Mouse (Mus musculus): ENCODE data around the gene Stk11.
A peak's percentile ranks its signal among the peaks of the same experiment; 100 is the strongest.

Stk11 gene

DNA sequence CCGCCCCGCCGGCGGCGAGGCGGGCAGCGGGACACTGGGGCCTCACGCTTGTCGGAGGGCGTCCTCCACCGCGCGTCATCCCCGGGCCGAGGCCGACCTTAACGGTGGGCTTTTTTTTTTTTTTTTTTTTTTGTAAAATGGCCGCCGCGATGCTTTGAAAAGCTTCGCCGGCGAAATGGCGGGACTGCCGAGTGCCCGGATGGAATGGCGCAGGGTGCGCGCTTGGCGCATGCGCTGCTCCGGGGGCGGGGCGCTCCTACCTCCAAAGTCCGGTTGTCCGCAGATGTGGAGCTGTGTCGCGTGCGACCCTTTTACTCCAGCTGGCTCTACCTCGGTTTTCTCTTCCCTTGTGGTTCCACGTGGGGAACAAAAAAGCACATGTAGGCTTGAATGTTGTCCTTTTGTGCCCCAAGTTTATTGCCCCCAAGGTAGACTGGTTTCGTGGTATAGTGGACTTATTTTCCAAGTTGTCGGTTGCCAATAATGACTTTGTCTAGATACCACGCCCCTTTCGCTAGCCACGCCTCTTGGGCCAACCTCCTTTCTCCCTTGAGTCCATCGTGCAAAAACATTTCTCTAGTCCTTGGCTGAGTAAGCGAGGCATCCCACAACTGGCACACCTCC, 52.5 kb downstream of the Stk11 start:
- peak; percentile 96 to 98 for DNase-seq (ENCODE audit: inconsistent age in 2 of 2, low spot score in 1 of 2)

DNA sequence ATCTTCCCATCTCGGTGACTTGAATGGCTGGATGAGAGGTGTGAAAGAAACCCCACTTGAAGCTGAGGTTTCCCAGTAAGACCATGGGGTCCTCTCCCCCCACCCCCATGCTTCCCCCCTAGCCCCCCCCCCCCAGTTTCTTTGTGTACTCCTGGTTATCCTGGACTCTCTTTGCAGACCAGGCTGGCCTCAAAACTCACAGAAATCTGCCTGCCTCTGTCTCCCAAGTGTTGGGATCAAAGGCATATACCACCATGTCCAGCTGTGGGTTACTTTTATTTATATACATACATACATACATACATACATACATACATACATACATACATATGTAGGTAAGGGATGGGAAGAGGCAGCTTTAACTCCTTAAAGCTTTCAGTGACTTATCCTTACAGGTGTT, 53.5 kb downstream of the Stk11 start:
- peak in 1 of 2 experiments; percentile 42 for DNase-seq (ENCODE audit: inconsistent age in 2 of 2, low spot score in 1 of 2)

DNA sequence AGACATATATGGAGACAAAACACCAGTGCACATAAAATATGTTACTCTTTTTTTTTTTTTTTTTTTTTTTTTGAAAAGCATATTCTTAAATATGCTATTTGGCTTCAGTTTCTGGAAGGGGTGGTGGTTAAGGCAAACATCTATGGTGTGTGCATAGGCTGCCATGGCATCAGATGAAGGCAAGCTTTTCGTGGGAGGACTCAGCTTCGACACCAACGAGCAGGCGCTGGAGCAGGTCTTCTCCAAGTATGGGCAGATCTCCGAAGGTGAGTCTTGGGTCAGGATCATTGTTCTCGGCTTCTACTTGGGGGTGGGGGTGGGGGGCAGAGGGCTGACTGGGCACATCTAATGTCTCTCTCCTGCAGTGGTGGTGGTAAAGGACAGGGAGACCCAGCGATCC, 54.0 kb downstream of the Stk11 start:
- DNase-seq (ENCODE audit: inconsistent age in 2 of 2, low spot score in 1 of 2) = peak in 1 of 2 experiments; percentile 30

- peak in 1 of 2 experiments; percentile 39 for DNase-seq (ENCODE audit: inconsistent age in 2 of 2, low spot score in 1 of 2)
Measured at GRCm38 (mm10) chr10:80170052-80170451, 54.4 kb downstream of the Stk11 start.

GRCm38 (mm10) chr10:80170601-80171021, 55.0 kb downstream of the Stk11 start:
- peak in 1 of 2 experiments; percentile 62 for DNase-seq (ENCODE audit: inconsistent age in 2 of 2, low spot score in 1 of 2)

DNA sequence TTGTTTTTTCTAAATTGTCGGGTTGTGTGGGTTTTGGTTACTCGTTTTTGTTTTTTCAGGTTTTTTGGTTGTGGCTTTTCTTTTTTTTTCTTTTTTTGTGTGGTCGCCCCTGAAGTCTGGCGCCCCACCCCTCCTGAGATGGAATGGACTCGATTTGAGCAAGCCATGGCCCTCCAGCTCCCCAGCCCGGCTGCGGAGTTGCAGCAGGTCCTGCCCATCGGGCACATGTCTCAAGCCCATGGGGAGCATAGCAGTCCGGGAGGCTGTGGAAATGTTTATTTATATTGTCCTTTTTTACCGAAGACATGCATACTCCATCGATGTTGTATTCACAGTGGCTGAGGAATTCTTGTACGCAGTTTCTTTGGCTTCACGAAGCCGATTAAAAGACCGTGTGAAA, 55.6 kb downstream of the Stk11 start:
- DNase-seq (ENCODE audit: inconsistent age in 2 of 2, low spot score in 1 of 2) = peak; percentile 29 to 44

DNA sequence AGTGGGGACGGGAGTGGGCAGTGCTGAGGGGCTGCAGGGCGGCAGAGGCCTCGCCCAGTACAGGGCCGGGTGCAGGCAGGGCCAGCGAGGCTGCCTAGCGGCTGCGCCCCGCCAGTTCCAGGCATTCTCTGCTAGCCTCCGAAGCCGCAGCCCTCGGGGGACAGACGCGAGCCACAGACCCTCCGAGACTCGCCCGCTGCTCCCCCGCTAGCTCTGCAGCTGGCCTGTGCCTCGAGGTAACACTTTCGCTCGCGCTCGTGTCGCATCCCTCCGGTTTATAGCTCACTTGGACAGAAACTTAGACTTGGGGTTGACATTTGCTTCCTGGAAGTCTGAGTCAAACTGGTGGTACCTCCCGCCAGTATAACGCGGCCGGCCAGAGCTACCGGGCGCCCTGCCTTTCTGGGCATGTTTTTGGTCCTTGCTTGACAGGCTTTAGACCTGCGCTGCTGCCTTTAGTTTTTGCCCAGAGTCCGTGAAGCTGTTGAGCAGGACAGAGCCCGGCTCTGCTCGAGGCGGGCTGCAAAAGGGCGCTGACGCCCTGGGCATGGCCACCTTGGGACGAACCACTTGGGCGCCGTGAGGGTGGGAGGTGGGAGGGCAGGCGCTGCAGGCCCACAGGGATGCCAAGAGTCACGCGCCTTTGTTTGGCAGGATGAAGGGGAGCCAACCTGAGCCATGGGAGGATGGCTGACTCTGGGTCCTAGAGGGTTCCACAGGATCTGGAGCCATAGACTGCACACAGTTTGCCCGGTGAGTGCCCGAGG, 56.3 kb downstream of the Stk11 start:
- peak; percentile 60 to 72 for DNase-seq (ENCODE audit: inconsistent age in 2 of 2, low spot score in 1 of 2)

DNA sequence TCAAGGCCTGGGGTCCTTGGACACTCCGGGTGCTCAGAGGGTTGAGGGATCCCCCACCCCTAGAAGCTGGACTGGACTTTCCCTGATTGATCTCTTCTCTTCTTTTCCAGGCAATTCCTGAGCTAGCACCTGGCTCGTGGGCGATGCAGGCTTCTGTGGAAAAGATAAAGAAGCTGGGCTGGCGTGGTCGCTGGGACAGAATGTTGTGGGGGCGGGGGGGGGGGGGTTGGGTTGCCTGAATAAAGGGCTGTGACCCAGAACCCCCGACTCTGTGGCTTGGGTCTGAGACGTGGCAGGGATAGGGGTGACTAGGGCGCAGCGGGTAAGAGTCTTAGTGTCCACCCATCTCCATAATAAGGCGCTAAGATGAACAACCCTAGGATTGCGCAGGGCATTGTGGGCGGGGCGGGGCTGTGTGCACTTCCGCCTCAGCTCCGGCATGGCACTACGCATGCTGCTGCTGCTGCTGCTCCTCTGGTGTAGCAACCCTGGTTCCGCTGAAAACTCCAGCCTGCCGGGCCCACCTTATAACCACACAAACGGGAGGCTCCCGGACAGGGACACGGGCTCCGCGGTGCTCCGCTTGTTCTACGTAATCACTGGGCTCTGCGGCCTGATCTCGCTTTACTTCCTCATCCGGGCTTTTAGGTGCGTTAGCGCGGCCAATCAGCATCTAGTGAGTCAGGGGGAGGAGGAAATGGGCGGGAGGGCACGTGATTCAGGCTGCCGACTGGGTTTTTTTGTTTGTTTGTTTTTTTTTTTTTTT, 57.1 kb downstream of the Stk11 start, which contains the start of gene 1600002K03Rik:
Gene 1600002K03Rik, plus strand, starts transcription at position 418 of the 766 bp plus-strand sequence.
- DNase-seq (ENCODE audit: inconsistent age in 2 of 2, low spot score in 1 of 2) = peak; percentile 94 to 98

DNA sequence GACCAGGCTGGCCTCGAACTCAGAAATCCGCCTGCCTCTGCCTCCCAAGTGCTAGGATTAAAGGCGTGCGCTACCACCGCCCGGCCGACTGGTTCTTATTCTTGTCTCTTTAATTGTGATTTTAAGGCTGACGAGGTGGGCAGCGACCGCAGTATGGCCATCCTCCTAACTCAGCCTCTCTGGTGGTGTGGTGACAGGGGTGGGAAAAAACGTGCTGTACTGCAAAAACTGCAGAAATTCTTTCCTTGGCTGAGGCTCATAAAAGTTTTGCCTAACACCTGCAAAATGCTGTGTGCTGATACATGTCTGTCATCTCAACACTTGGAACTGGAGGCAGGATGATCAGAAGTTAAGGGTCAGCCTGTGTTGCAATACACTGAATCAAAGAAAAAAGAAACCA, 57.8 kb downstream of the Stk11 start:
- peak in 1 of 2 experiments; percentile 80 for DNase-seq (ENCODE audit: inconsistent age in 2 of 2, low spot score in 1 of 2)

DNA sequence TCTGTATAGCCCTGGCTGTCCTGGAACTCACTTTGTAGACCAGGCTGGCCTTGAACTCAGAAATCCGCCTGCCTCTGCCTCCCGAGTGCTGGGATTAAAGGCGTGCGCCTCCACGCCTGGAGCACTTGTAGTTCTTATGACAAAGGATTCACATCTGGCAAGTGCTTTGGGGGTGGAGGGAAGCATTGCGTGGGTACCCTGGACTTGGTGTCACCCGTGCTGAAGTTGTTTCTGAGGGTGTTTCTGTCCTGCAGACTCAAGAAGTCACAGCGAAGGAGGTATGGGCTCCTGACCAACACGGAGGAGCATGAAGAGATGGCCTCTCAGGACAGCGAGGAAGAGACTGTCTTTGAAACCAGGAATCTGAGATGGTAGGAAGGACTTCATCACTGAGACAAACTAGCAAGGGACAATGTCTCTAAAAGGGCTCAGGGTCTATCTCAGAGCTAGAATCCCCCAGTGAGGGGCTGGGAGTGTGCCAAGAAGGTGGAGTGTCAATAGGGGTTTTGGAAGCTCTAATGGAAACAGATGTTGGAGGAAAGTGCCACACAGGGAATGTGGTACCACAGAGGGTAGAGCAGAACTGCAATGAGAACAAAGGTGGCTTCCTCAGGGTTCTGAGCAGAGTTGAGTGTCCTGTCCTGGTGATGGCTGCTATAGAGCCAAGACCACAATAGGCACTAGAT, 58.5 kb downstream of the Stk11 start:
- peak; percentile 33 to 59 for DNase-seq (ENCODE audit: inconsistent age in 2 of 2, low spot score in 1 of 2)

DNA sequence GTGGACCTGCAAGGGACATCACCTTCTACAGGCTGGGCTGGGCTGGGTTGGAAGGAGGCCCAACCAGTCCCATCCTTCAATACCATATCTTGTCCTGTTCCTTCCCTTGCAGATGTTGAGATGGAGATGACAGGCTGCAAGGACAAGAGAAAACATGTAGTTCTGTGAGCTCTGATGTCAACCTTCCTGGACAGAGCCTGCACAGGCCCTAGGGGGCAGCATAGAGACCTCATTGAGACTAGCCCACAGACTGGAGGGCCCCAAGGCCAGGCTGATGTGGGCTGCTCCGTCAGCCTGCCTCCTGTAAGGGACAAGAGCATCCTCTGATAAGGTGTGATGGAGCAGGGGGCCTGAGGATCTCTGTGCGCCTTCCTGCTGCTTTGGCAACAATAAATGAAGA, 59.1 kb downstream of the Stk11 start:
- peak; percentile 54 to 69 for DNase-seq (ENCODE audit: inconsistent age in 2 of 2, low spot score in 1 of 2)

DNA sequence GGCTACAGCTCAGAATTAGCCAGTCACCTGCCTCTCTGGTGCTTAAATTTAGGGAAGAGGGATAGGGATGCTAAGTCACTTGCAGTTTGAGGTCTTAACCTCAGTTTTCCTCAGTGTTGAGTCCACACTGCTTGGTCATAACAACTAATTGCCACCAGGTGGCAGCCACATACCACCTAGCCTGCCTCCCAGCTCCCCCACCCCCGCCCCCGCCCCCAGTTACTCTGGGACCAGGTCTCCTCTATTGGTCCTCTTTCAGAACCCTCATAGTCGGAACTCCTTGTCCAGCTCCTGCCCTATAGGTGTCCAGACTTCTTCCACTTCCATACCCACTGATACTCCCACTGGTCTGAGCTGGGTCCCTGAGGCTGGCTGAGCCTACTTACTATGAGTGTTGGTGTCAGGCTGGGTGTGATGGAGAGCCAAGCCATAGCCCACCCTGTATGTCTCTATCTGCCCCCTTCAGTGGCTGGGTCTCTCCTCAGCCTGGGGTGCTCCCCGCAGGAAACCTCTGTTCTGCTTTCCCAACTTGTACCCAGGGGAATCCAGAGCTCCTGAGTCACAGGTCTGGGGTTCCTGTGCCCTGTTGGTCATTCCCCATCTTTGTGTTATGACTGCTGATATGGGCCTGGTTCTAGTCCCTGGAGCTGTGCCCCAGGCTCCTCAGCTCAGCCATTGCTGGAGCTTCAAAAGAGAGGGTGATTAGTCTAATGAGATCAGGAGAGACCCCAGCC, 60.1 kb downstream of the Stk11 start:
- DNase-seq (ENCODE audit: inconsistent age in 2 of 2, low spot score in 1 of 2) = peak in 1 of 2 experiments; percentile 75

DNA sequence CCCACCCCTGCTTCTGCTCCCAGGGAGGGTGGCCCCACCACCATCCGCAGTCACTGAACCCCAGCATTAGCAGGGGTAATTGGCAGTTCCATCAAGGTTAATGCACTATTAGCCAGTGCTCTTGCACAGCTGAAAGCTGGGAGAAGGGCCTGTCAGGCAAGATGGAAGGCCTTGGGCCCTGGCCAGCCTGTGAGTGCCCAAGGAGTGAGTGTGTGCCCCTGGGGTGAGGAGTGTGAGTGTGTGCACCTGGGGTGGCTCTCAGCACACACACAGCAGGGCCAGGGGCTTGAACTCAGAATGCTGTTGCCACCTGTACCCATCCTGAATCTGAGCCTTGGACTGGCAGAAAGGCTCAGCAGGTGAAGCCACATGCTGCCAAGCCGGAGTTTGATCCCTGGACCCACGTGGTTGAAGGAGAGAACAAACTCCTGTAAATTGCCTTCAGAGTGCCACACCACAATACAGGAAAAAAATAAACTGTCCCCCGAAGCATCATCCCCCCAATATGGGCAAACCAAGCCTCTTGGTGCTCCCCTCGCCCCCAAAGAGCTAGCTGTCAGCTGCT, 60.7 kb downstream of the Stk11 start:
- peak; percentile 56 to 84 for DNase-seq (ENCODE audit: inconsistent age in 2 of 2, low spot score in 1 of 2)

GRCm38 (mm10) chr10:80177441-80178279, 62.1 kb downstream of the Stk11 start:
- peak; percentile 90 to 92 for DNase-seq (ENCODE audit: inconsistent age in 2 of 2, low spot score in 1 of 2)

DNA sequence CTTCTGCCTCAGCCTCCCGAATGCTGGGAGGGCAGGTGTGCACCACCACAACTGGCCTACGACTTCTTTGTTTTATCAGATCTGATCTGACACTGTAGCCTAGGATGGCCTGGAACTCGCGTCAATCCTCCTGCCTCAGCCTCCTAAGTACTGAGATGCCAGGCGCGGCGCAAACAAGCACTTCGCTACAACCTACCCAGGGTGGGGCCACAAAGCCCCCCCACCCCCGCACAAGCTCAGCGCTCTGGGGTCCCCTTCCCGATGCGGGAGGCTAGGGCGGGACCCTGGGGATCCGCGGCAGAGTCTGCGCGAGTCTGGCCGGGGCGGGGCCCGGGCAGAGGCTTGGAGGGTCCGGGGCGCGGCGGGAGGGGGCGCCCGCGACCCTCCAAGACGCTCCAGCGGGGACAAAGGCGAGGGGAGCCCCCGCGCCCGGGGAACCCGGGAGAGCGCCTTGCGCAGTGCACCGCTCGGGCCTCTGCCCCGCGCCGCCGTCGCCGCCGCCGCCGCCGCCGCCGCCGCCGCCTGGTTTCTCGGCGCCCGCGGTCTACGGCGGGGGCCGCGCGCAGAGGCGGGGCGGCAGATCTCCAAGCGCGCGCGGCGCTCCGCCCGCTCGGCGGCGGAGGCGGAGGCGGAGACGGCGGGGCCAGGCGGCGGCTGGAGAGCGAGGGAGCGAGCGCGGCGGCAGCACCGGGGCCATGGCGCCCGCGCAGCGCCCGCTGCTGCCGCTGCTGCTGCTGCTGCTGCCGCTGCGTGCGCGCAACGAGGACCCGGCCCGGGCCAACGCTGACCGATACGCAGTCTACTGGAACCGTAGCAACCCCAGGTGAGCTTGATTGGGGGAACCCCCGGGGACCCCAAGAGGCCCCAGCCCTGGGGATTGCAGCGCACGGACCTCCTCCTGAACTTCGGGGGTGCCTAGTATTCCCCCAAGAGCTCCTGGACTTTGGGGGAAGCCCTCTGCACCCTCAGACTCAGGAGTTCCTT, 63.8 kb downstream of the Stk11 start, which contains the start of gene Efna2:
Gene Efna2, plus strand, starts transcription at position 415 of the 984 bp plus-strand sequence.
- DNase-seq (ENCODE audit: inconsistent age in 2 of 2, low spot score in 1 of 2) = peak; percentile 69 to 75
